Mouse (Mus musculus): ENCODE measurements around the gene Kdm1b.

GRCm38 (mm10) chr13:47017259-47017658 lies 26.0 kb upstream of the Kdm1b start:
- TF ChIP-seq CTCF (IDR thresholded peaks at IDR 0.05; ENCODE audit: low read depth, low read length), result peak; percentile 92
- TF ChIP-seq POLR2A (IDR thresholded peaks at IDR 0.05; ENCODE audit: insufficient read depth, low read length), result no peak

Data from ES-Bruce4 (cell line).